Mouse (Mus musculus) limb, embryonic 13.5 days (tissue): ENCODE measurements around the gene Ank2. TPM values are rescaled to one million over a fixed set of nuclear protein-coding genes. Genes with fewer than 3 reads are reported as not detected.

Experiments used
- ATAC-seq: fragments of 200-750 bp; cut with Nextera tagmentation; 2 replicates; pipeline ENCODE4 v1.8.0; 2017; ENCODE audit warnings: low read depth, moderate number of reproducible peaks, moderate TSS enrichment; ENCODE audit not compliant: low FRiP score
- H3K27ac ChIP-seq: fragments of 300-500 bp; sonication (generic); 2 replicates; pipeline ENCODE4 v1.5.1; 2015; ENCODE audit warnings: inconsistent platforms, mild to moderate bottlenecking, moderate library complexity
- H3K27me3 ChIP-seq: fragments of 300-500 bp; sonication (generic); 2 replicates; pipeline ENCODE4 v1.6.1; 2015; ENCODE audit warnings: mild to moderate bottlenecking, inconsistent platforms
- H3K36me3 ChIP-seq: fragments of 300-500 bp; sonication (generic); 2 replicates; pipeline ENCODE4 v1.6.1; 2015; ENCODE audit warnings: inconsistent platforms, mild to moderate bottlenecking, moderate library complexity
- H3K4me1 ChIP-seq: fragments of 300-500 bp; sonication (generic); 2 replicates; pipeline ENCODE4 v1.6.1; 2015; ENCODE audit warnings: inconsistent platforms
- H3K4me2 ChIP-seq: fragments of 300-500 bp; sonication (generic); replicated peaks from 2 replicates; pipeline ENCODE4 v1.6.1; 2015; ENCODE audit warnings: inconsistent platforms, mild to moderate bottlenecking, moderate library complexity
- H3K4me3 ChIP-seq: fragments of 300-500 bp; sonication (generic); 2 replicates; pipeline ENCODE4 v1.5.1; 2015; ENCODE audit warnings: moderate library complexity, mild to moderate bottlenecking, inconsistent platforms
- H3K9ac ChIP-seq: fragments of 300-500 bp; sonication (generic); 2 replicates; pipeline ENCODE4 v1.6.1; 2015; ENCODE audit warnings: mild to moderate bottlenecking, inconsistent platforms
- H3K9me3 ChIP-seq: fragments of 300-500 bp; sonication (generic); 2 replicates; pipeline ENCODE4 v1.6.1; 2016; ENCODE audit warnings: inconsistent platforms
- WGBS: fragments of 180-500 bp; shearing (Covaris S2); methylation state at CpG from one replicate; pipeline ENCODE4 v1.1.7; 2015; 5-methylcytosine and 5-hydroxymethylcytosine counted together
- polyA plus RNA-seq: library from polyadenylated mRNA; unstranded; fragments of >200 nt; fragmentation: Nextera tagmentation; extraction: Ambion mirVana; gene quantifications from 2 replicates; pipeline ENCODE4 v1.2.1, GENCODE M21; 2015

Gene Ank2
- 28.2 and 32.4 TPM in 2 replicates for polyA plus RNA-seq

DNA sequence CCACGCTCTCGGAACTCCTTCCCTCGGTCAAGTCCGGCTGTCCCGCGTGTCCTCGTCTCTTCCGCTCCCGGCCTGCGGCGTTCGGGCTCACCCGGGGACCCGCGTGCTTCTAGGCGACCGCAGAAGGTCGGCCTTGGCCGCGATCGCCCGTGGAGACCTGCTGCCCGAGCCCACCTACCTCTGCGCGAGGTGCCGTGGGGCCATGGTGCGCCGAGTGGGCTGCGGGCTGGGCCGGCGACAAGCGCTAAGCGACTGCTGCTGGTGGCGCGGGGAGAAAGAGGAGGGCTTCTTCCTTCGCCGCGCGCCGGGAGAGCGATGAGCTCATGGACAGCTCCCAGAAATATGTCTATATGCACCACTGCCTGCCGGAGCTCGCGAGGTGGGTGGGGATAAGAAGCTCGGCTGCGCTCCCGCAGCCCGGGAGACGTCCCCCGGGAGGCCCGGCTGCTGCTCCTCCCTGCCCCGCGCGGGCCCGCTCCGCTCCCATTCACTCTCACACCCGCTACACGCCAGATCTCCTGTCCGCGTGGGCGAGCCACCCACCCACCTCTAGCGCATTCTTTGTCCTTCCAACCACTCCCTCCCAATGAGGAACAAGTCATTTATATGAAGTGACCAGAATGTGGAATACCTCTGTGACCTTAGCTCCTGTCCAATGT lies at the start of gene Ank2:
Gene Ank2, minus strand, starts transcription at position 609 of the 659 bp plus-strand sequence.
- peaks cover 11% of the 10 kb centered on the region for H3K4me1 ChIP-seq
- no peaks in the 10 kb centered on the region for H3K36me3 ChIP-seq
- peaks cover 57% of the 10 kb centered on the region for H3K27me3 ChIP-seq
- H3K27ac ChIP-seq = no peak within 1 kb of the TSS
- H3K9ac ChIP-seq = peak within 1 kb of the TSS; percentile 72
- H3K9me3 ChIP-seq = no peaks in the 10 kb centered on the region
- peak; percentile 62 for ATAC-seq
- peak within 1 kb of the TSS; percentile 63 for H3K4me3 ChIP-seq
- H3K4me2 ChIP-seq = peak within 1 kb of the TSS; percentile 100
- under 1% methylated on average over 52 of the region's 62 CpGs for WGBS

DNA sequence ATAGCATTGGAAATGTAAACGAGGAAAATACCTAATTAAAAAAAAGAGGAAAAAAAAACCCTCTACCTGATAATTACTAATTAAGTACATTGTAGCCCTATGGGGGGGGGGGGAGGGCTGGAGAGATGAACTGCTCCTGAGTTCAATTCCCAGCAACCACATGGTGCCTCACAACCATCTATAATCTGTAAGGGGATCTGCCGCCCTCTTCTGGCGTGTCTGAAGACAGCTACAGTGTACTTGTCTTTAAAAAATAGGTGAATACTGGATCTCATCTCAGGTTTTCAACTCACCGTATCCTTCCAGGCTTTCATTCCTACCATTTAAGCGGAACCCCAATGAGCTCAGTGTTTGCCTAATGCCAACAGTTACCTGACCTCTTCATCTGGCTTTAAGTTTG lies 48.7 kb upstream of the Ank2 start:
- no peaks in the 10 kb centered on the region for H3K27me3 ChIP-seq
- peaks cover 31% of the 10 kb centered on the region for H3K36me3 ChIP-seq
- H3K9me3 ChIP-seq = no peaks in the 10 kb centered on the region
- no peak overlapping the region for H3K4me2 ChIP-seq
- 30% methylated on average over 5 of the region's 5 CpGs for WGBS
- H3K9ac ChIP-seq = no peak overlapping the region
- no peak for ATAC-seq
- peaks cover 9% of the 10 kb centered on the region; the same call in 1 of the 2 replicates for H3K4me1 ChIP-seq
- no peak overlapping the region for H3K27ac ChIP-seq
- no peak overlapping the region for H3K4me3 ChIP-seq

DNA sequence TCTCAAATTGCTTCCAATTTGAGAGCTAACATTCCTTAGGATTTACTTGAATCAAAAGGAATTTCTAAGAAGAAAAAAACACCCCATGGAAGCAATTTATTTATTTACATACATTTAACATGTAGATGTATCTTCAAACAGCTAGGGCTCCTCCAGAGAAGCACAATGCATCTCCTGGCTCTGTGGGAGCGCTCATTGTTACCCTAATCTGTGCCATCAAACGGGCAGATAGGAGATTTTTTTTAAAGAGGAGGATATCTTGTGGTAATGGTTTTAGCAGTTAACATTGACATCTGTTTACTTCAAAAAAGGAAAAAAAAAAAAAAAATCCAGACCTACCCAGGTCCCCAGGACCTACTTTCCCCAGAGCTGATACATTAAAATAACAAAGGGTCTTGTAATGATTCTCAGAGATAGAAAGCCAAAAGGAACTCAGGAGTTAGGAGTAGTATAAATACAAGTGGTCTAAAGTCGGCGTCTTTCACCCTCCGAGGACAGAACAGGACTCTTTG lies 45.5 kb upstream of the Ank2 start:
- no peaks in the 10 kb centered on the region for H3K9me3 ChIP-seq
- H3K4me1 ChIP-seq = no peaks in the 10 kb centered on the region
- H3K9ac ChIP-seq = no peak overlapping the region
- 33% methylated on average over 5 of the region's 5 CpGs for WGBS
- peaks cover 45% of the 10 kb centered on the region for H3K36me3 ChIP-seq
- no peak overlapping the region for H3K4me2 ChIP-seq
- H3K27ac ChIP-seq = no peak overlapping the region
- no peak overlapping the region for H3K4me3 ChIP-seq
- no peaks in the 10 kb centered on the region for H3K27me3 ChIP-seq
- ATAC-seq = no peak

GRCm38 (mm10) chr3:127543976-127544375 lies 44.8 kb upstream of the Ank2 start:
- no peak overlapping the region for H3K9ac ChIP-seq
- no peak overlapping the region for H3K27ac ChIP-seq
- no peaks in the 10 kb centered on the region for H3K27me3 ChIP-seq
- peaks cover 45% of the 10 kb centered on the region for H3K36me3 ChIP-seq
- H3K4me2 ChIP-seq = no peak overlapping the region
- no peak for ATAC-seq
- no peaks in the 10 kb centered on the region for H3K9me3 ChIP-seq
- H3K4me1 ChIP-seq = no peaks in the 10 kb centered on the region
- WGBS = 84% methylated on average over 4 of the region's 4 CpGs
- no peak overlapping the region for H3K4me3 ChIP-seq

DNA sequence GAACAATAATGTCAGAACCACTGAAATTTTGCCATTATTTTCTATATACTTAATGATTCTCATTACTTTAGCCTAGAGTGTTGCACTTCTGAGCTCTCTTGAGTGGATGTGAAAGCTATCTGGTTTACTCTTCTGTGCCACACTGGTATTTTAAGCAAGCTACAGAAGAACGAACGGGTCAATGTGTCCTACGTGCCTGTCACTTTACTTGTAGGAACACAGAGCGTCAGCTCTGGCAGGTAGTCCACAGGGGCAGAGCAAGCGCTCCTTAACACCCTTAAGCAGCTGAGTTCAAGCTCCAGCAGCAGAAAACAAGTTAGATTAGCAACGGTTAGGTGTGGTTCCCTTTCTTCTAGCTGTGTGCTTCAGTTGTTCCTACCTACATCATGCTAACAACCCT lies 40.0 kb upstream of the Ank2 start:
- no peak for ATAC-seq
- Histone ChIP-seq H3K9ac (no peak overlapping the region), H3K27me3 (no peaks in the 10 kb centered on the region), H3K9me3 (no peaks in the 10 kb centered on the region), H3K27ac (no peak overlapping the region), H3K4me2 (no peak overlapping the region), H3K4me1 (no peaks in the 10 kb centered on the region), H3K36me3 (peaks cover 30% of the 10 kb centered on the region), H3K4me3 (no peak overlapping the region)
- 80% methylated on average over 6 of the region's 6 CpGs for WGBS

DNA sequence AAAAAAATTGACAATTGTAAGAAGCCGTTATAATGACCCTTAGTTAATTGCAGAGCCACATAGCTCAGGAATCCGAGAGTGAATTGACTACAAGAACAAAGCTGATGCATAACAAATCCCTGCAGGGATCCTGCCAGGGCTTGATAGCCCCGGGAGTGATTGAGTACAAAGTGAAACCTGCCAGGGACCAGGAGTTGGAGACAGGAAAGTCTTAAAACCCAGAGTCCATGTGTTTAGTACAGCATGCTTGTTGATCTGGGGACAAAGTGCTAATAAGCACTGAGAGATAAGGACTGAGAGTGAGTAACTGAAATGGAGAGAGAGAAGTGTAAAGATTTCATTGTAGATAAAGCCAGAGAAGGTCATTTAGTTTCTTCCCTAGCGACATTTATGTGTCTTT lies 31.1 kb upstream of the Ank2 start:
- Histone ChIP-seq H3K4me3 (no peak overlapping the region), H3K9ac (no peak overlapping the region), H3K9me3 (no peaks in the 10 kb centered on the region), H3K4me2 (no peak overlapping the region), H3K27me3 (no peaks in the 10 kb centered on the region), H3K27ac (no peak overlapping the region), H3K4me1 (no peaks in the 10 kb centered on the region), H3K36me3 (no peaks in the 10 kb centered on the region)
- 10% methylated on average over 4 of the region's 4 CpGs for WGBS
- ATAC-seq = no peak

DNA sequence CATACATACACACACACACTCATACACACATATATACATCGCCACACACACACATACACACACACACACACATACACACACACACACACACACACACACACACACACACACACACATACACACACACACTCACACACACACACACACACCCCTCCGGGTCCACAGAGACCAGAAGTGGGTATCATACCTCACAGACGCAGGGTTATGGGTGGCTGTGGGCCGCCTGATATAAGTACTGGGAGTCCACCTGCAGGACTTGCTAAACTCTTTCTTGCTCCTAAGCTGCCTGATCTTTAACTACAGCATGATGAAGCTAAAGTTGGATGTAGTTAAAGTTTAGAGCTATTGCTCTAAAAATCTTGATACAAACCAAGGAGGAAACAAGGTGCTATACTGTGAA lies 30.7 kb upstream of the Ank2 start:
- no peak for ATAC-seq
- H3K9ac ChIP-seq = no peak overlapping the region
- no peaks in the 10 kb centered on the region for H3K36me3 ChIP-seq
- H3K9me3 ChIP-seq = no peaks in the 10 kb centered on the region
- H3K4me2 ChIP-seq = no peak overlapping the region
- no peaks in the 10 kb centered on the region for H3K27me3 ChIP-seq
- no peak overlapping the region for H3K27ac ChIP-seq
- H3K4me1 ChIP-seq = no peaks in the 10 kb centered on the region
- 74% methylated on average over 4 of the region's 4 CpGs for WGBS
- H3K4me3 ChIP-seq = no peak overlapping the region

GRCm38 (mm10) chr3:127529210-127529609 lies 30.1 kb upstream of the Ank2 start:
- no peaks in the 10 kb centered on the region for H3K27me3 ChIP-seq
- no peak overlapping the region for H3K4me2 ChIP-seq
- no peaks in the 10 kb centered on the region for H3K4me1 ChIP-seq
- H3K9me3 ChIP-seq = no peaks in the 10 kb centered on the region
- no peak overlapping the region for H3K27ac ChIP-seq
- H3K4me3 ChIP-seq = no peak overlapping the region
- no peaks in the 10 kb centered on the region for H3K36me3 ChIP-seq
- 91% methylated on average over 3 of the region's 3 CpGs for WGBS
- no peak for ATAC-seq
- no peak overlapping the region for H3K9ac ChIP-seq

DNA sequence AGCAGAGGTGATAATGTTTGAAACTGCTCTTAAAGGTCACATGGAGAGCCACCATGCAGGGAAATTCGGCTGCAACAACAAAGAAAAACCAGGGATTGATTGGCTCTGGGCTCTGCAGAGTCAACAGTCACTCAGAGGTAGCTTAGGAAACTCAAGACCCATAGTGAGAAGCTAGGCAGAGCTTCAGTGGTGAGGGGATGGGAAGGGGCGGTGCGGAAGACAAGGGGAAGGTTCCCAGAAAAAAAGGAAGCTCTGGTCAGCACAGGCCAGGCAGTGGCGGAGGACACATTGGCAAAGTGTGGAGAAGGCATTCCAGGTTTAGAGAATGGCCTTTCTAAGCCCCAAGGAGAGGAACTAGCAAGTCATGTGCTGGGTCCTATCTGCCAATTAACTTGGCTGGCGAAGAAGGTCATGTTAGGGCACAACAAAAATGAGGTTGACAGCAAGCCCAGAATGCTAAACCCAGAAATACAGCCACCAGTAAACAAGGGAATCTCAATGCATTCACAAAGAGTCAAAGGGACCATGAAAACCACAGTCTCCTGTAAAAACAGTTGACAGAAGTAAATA lies 28.4 kb upstream of the Ank2 start:
- Histone ChIP-seq H3K27me3 (no peaks in the 10 kb centered on the region), H3K4me2 (no peak overlapping the region), H3K9me3 (no peaks in the 10 kb centered on the region), H3K9ac (no peak overlapping the region), H3K36me3 (no peaks in the 10 kb centered on the region), H3K4me1 (no peaks in the 10 kb centered on the region), H3K27ac (no peak overlapping the region), H3K4me3 (no peak overlapping the region)
- WGBS = 74% methylated on average over 5 of the region's 5 CpGs
- ATAC-seq = no peak

- Histone ChIP-seq H3K4me1 (no peaks in the 10 kb centered on the region), H3K27me3 (no peaks in the 10 kb centered on the region), H3K27ac (no peak overlapping the region), H3K4me3 (no peak overlapping the region), H3K36me3 (no peaks in the 10 kb centered on the region), H3K9ac (no peak overlapping the region), H3K4me2 (no peak overlapping the region), H3K9me3 (no peaks in the 10 kb centered on the region)
- ATAC-seq = no peak
- 74% methylated on average over 8 of the region's 8 CpGs for WGBS
These were observed 26.2 kb upstream of the Ank2 start for GRCm38 (mm10) chr3:127525188-127525819.

GRCm38 (mm10) chr3:127521156-127521555 lies 22.0 kb upstream of the Ank2 start:
- 77% methylated on average over 10 of the region's 10 CpGs for WGBS
- ATAC-seq = no peak; the same call in 1 of the 2 replicates

DNA sequence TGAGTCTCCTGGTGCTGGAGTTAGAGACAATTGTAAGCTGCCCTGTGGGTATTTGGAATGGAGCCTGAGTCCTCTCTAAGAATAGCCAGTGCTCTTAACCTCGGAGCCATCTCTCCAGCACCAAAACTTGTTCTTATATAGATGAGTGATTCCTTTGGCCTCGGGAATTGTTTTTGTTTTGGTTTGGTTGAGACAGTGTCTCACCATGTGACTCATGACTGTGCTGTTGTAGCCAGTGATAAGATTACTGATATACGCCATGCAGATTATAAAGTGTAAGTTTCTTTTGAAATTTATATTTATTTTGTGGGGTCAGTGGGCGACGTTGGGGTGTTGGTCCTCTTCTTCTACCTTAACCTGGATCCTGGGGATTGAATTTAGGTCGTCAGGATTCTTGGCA lies 21.1 kb upstream of the Ank2 start:
- H3K27ac ChIP-seq = no peak overlapping the region
- ATAC-seq = no peak
- 82% methylated on average over 6 of the region's 6 CpGs for WGBS

More at GRCm38 (mm10) chr3:127521156-127521555, 22.0 kb upstream of the Ank2 start:
- no peaks in the 10 kb centered on the region for H3K36me3 ChIP-seq
- no peak overlapping the region for H3K27ac ChIP-seq
- no peaks in the 10 kb centered on the region for H3K4me1 ChIP-seq
- H3K9ac ChIP-seq = no peak overlapping the region
- no peak overlapping the region for H3K4me3 ChIP-seq
- H3K9me3 ChIP-seq = no peaks in the 10 kb centered on the region
- no peaks in the 10 kb centered on the region for H3K27me3 ChIP-seq
- H3K4me2 ChIP-seq = no peak overlapping the region

More for the DNA sequence above, 21.1 kb upstream of the Ank2 start:
- H3K4me1 ChIP-seq = no peaks in the 10 kb centered on the region
- H3K4me2 ChIP-seq = no peak overlapping the region
- no peak overlapping the region for H3K4me3 ChIP-seq
- no peaks in the 10 kb centered on the region for H3K9me3 ChIP-seq
- H3K27me3 ChIP-seq = no peaks in the 10 kb centered on the region
- H3K36me3 ChIP-seq = no peaks in the 10 kb centered on the region
- no peak overlapping the region for H3K9ac ChIP-seq
